Mouse (Mus musculus): ENCODE data around the gene Krt76.

Krt76 gene

GRCm38 (mm10) chr15:101866754-101867153, 26.0 kb downstream of the Krt76 start:
- DNase-seq (ENCODE audit: inconsistent age in 2 of 2, low spot score in 1 of 2), result no peak

- no peak for DNase-seq (ENCODE audit: inconsistent age in 2 of 2, low spot score in 1 of 2)
These were observed 32.1 kb downstream of the Krt76 start for GRCm38 (mm10) chr15:101860421-101861130.

GRCm38 (mm10) chr15:101859735-101860170, 33.0 kb downstream of the Krt76 start:
- DNase-seq (ENCODE audit: inconsistent age in 2 of 2, low spot score in 1 of 2), result peak; percentile 40 to 77

DNA sequence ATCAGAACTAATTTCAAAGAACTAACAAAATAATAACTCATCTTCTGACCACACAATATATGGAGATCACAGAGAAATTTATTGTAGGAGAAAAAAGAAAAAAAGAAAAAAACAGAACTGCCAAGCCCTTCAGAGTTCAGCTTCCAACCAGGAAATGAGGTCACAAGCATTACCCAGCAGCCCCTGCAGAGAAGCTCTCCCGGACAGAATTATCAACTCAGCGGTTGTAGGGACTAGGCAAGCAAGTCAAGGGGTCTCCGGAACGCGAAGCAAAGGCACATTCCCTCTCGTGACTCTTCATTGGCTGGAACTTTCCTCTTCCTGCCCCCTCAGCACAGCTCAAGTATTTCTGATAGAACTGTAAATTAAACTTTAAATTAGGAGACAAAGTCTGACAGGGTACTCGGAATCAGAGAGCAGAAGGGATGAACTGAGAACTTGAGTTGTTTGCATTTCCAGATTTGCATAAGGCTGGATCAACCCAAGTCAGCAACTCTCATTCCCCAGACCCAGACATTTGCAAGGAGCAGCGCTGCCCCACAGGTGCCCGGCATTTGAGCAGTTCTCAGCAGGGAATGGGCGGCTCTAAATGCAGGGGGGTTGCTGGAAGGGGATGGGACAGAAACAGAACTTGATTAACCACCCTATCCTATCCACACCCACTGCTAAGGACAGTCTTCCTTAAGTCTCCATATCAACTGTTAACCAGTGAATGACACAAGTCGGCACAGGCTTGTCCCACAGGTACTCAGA, 33.9 kb downstream of the Krt76 start:
- no peak for DNase-seq (ENCODE audit: inconsistent age in 2 of 2, low spot score in 1 of 2)

- no peak for DNase-seq (ENCODE audit: inconsistent age in 2 of 2, low spot score in 1 of 2)
These were observed 36.0 kb downstream of the Krt76 start for GRCm38 (mm10) chr15:101856696-101857095.

DNA sequence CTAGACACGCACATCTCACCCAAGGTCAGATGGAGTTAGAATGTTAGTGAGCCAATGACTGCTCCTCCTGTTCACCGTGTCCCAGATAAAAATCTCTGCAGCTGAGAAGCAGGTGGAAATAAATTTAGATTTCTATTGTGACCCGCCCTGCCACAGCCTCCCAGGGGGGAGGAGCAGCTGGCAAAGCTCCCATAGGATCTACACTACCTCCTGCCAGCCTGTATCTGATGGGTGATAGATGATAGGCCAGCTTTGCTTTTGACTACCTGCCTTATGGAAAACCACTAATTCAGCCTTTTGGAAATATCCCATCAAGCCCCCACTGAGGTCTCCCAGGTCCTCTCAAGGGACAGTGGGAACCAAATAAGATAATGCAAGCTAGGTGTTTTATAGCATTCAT, 37.0 kb downstream of the Krt76 start:
- DNase-seq (ENCODE audit: inconsistent age in 2 of 2, low spot score in 1 of 2), result no peak

- DNase-seq (ENCODE audit: inconsistent age in 2 of 2, low spot score in 1 of 2), result no peak
These were observed 38.4 kb downstream of the Krt76 start for GRCm38 (mm10) chr15:101854294-101854693.

GRCm38 (mm10) chr15:101852571-101852970, 40.1 kb downstream of the Krt76 start:
- DNase-seq (ENCODE audit: inconsistent age in 2 of 2, low spot score in 1 of 2), result peak in 1 of 2 experiments; percentile 54

GRCm38 (mm10) chr15:101850694-101851093, 42.0 kb downstream of the Krt76 start, which contains the start of gene Krt1:
TSS of gene Krt1 (minus strand) at chr15:101850794.
- no peak for DNase-seq (ENCODE audit: inconsistent age in 2 of 2, low spot score in 1 of 2)

GRCm38 (mm10) chr15:101845971-101846403, 46.7 kb downstream of the Krt76 start:
- peak; percentile 50 to 78 for DNase-seq (ENCODE audit: inconsistent age in 2 of 2, low spot score in 1 of 2)

GRCm38 (mm10) chr15:101843192-101843591, 49.5 kb downstream of the Krt76 start:
- DNase-seq (ENCODE audit: inconsistent age in 2 of 2, low spot score in 1 of 2), result no peak

GRCm38 (mm10) chr15:101834784-101835328, 57.9 kb downstream of the Krt76 start:
- no peak for DNase-seq (ENCODE audit: inconsistent age in 2 of 2, low spot score in 1 of 2)
